Mouse (Mus musculus) left cerebral cortex, adult 11 months (tissue): ENCODE results near the gene Btk.

Source experiments
- DNase-seq: peaks from one replicate; pipeline ENCODE4 v3.0.0; 2022; ENCODE audit warnings: low spot score

Btk gene

GRCm38 (mm10) chrX:134582888-134583669 is at the start of gene Btk:
TSS of gene Btk (minus strand) at chrX:134583570.
- DNase-seq: no peak

- DNase-seq: no peak
Measured at GRCm38 (mm10) chrX:134632710-134633109, 49.3 kb upstream of the Btk start.

- no peak for DNase-seq
Measured at GRCm38 (mm10) chrX:134628200-134628599, 44.8 kb upstream of the Btk start.

GRCm38 (mm10) chrX:134623350-134623749 is 40.0 kb upstream of the Btk start:
- no peak for DNase-seq

- DNase-seq: no peak
Measured at GRCm38 (mm10) chrX:134621685-134622084, 38.3 kb upstream of the Btk start.

- DNase-seq: no peak
Measured at GRCm38 (mm10) chrX:134620254-134620865, 37.0 kb upstream of the Btk start.

GRCm38 (mm10) chrX:134619695-134620094 is 36.3 kb upstream of the Btk start:
- DNase-seq: no peak

- no peak for DNase-seq
Measured at GRCm38 (mm10) chrX:134614306-134614705, 30.9 kb upstream of the Btk start.

- no peak for DNase-seq
Measured at GRCm38 (mm10) chrX:134612285-134612959, 29.1 kb upstream of the Btk start.

- DNase-seq: no peak
Measured at GRCm38 (mm10) chrX:134610984-134611383, 27.6 kb upstream of the Btk start.

- DNase-seq: no peak
Measured at GRCm38 (mm10) chrX:134609472-134609871, 26.1 kb upstream of the Btk start.

- no peak for DNase-seq
Measured at GRCm38 (mm10) chrX:134601380-134602120, 18.2 kb upstream of the Btk start.

- DNase-seq: peak; percentile 93
Measured at GRCm38 (mm10) chrX:134600659-134601379, 17.4 kb upstream of the Btk start, which contains the start of the genes Gla and Hnrnph2. TSS of gene Gla (minus strand) at chrX:134601125. TSS of gene Hnrnph2 (plus strand) at chrX:134601179.

- no peak for DNase-seq
Measured at GRCm38 (mm10) chrX:134599922-134600565, 16.7 kb upstream of the Btk start.

GRCm38 (mm10) chrX:134589836-134590235 is 6.5 kb upstream of the Btk start:
- DNase-seq: no peak

- no peak for DNase-seq
Measured at GRCm38 (mm10) chrX:134588997-134589396, 5.6 kb upstream of the Btk start.

GRCm38 (mm10) chrX:134588261-134588660 is 4.9 kb upstream of the Btk start:
- no peak for DNase-seq

- no peak for DNase-seq
Measured at GRCm38 (mm10) chrX:134586447-134586846, 3.1 kb upstream of the Btk start.

GRCm38 (mm10) chrX:134585103-134586002 is 2.0 kb upstream of the Btk start, which contains the start of gene Rpl36a:
TSS of gene Rpl36a (plus strand) at chrX:134585654.
- peak; percentile 83 for DNase-seq

- no peak for DNase-seq
Measured at GRCm38 (mm10) chrX:134582270-134582669, 1.1 kb downstream of the Btk start.
